Mouse (Mus musculus) ovary, postnatal 36 days (tissue): ENCODE data around the gene Reln.

Source experiments
- DNase-seq: peaks from one replicate; pipeline ENCODE4 v3.0.0; 2022; ENCODE audit warnings: low spot score, mixed read lengths

Gene Reln

GRCm38 (mm10) chr5:22116922-22117321 lies 227.6 kb downstream of the Reln start:
- no peak for DNase-seq

DNA sequence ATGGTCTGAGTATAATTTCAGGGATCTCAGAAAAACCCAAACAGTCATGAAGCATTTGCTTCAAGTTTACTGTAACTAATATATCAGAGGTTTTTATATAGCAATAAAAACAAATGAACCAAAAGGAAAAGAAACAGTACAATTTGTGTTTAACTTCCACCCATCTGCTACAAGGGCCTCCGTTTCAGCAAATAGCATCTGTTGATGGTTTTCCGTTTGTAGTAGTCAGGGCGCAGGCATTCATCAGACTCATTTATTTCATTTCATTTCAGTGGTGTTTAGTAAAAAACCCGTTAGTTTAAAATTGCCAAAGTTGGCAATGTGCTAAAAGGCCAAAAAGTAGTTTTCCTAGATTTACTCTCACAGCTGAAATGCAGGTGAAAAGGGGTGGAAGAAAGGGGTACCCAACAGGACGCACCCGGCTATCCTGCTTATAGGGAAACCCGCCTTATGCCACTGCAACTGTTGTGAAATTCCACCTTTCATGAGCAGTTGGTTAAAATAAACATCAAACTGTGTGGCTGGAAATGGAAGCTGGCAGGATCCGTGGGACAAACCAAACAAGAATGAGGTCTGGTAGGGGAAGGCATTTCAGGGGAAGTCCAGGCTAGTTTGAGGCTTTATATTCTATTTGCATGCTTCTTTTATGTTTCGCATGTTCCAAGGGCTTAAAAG lies 237.6 kb downstream of the Reln start:
- DNase-seq: no peak

GRCm38 (mm10) chr5:22094984-22095383 lies 249.5 kb downstream of the Reln start:
- DNase-seq: no peak

DNA sequence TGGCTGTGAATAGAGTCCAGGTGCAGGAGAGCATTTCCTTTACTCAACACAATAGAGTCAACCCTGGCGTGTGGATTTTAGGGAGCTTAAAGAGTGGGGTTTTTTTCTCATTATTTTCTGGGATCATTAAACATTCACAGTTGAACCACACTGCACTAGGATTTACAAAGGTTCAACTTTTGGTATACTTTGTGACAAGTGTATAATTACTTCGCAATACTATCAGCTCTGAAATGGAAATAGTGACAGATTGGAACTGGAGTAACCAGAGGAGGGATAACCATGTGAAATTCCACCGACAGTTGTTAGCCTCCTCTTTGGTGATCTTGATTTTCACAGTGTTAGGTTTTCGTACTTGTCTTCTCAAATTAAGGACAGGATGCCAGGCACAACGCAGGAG lies 250.5 kb downstream of the Reln start:
- DNase-seq: no peak

- no peak for DNase-seq
These were observed 251.2 kb downstream of the Reln start for GRCm38 (mm10) chr5:22093157-22093865.

DNA sequence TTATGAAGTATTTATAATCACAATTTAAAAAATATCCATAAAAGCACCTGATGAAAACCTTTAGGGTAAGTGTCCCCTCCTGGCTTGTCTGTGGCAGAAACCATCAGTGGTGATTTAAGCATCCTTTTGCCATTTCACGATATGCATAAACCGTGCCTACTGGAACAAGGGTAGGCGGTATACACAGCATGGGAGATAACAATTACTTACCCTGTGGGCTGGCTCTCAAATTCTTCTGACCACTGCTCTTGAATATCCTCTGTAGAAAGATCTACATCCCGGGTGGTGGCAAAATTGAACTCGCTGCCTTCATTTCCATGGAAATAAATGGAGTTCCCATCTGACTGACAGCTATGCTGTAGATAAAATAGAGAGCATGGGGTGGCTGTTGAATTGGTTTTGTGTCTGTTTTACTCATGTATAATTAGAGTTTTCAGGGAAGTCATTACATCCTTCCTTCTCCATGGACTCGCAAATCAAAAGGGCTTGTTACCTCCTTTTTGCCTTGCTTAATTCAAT lies 264.0 kb downstream of the Reln start:
- no peak for DNase-seq

GRCm38 (mm10) chr5:22074971-22075370 lies 269.5 kb downstream of the Reln start:
- no peak for DNase-seq

DNA sequence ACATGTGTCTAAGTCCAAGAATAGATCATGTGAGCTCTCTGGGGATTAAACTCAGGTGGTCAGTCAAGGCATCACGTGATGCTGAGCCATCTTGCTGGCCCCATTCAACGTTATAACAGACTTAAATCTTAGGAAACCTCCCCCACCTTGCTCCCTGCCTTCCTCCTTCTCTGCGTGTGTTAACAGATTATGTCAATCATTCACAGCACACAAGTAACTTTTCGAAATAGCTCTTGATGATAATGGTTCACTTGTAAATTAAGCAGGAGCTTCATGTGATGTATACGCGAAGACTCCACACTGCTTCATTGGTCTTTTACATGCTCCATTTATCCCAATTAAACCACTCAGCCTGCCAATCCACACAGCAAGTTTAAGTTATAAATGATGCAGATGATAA lies 271.9 kb downstream of the Reln start:
- no peak for DNase-seq

GRCm38 (mm10) chr5:22059251-22059650 lies 285.3 kb downstream of the Reln start:
- DNase-seq: no peak

DNA sequence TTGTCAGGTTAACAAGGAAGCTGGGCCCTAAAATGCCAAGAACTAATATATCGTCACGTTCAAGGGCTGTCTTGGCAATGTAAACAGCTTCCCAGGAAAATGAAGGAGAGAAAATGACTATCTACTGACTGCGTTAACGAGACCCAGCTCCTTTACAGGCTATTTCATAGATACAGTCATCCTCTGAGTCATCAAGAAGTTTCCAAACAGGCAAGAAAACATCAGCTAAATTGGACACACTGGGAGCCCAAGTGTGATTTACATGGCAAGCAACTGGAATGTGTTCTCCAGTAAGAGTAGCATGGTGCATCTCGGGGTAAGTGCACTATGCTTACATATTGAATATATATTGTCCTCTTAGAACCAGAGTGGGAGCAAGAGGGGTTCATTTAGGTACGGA lies 302.7 kb downstream of the Reln start:
- DNase-seq: no peak

DNA sequence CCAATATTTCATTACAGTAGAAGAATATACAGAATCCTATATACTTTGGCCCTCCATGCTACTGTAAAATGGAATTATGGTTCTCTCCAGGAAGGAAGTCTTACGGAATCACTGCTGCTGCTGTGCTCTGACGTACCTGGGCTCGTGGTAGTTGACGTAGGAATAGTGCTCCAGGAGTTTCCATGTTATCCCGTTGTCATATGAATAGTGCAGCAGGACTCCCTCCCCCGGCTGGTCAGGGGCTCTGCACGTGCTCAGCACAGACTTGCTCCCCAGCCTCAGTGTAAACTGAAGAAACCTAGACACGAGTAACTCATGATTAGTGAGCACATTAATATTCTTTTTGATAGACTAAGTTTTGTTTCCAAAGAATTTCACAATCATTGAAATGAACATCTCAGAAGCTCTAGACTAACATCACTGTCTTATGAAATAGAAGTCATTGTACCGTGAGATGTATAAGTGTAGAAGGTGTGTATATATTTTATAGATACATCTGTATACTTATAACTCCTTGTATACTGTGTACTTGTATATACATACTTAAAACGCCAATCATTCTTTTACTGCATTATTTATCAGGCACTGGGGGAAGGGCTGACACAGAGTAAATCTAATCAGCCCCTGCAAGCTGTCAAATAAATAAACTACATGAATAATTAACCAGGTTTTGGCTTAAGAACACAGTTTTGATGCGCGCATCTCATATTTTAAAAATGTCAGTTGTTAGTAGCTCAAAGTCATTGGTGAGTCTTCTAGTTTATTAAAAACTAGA lies 304.9 kb downstream of the Reln start:
- DNase-seq: no peak

- DNase-seq: no peak
These were observed 309.3 kb downstream of the Reln start for GRCm38 (mm10) chr5:22035201-22035600.

- no peak for DNase-seq
These were observed 311.5 kb downstream of the Reln start for GRCm38 (mm10) chr5:22033039-22033438.

DNA sequence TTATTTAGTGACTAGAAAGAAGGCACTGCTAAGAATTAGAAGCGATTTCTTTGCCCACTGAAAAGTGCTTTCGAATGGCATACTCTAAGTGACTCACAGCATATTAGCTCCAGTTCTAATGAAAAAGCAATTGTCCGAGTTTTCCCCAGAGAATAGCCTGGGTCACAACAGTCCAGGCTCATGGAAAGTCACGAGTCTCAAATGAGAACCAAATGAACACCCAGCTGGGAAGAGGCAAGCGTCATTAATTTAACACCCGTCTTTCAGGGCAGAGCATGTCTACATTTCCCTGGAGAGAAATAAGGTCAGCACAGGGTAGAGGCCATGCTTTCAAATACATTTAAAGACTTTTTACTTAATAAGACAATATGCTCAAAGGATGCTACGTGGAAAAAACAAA lies 312.8 kb downstream of the Reln start:
- no peak for DNase-seq

DNA sequence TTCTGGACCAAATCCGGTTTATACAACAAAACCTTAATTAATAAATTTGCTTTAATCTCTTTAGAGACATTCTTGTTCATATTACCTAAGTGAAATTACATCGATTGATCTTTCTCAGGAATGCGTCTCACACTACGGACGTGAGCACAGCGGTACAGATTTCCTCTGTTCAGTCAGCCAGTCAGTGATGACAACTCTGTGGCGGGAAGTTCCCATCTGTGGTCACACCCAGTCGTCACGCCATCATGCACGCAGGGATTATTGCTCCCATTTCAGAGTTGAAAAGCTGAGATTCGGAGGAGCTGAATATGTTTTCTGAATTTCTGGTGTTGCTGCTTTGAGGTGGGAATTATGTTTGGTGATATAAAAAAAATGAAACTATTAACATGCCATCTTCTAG lies 316.1 kb downstream of the Reln start:
- no peak for DNase-seq

- no peak for DNase-seq
These were observed 317.1 kb downstream of the Reln start for GRCm38 (mm10) chr5:22027240-22027875.

GRCm38 (mm10) chr5:22025746-22026145 lies 318.8 kb downstream of the Reln start:
- no peak for DNase-seq

- DNase-seq: no peak
These were observed 320.4 kb downstream of the Reln start for GRCm38 (mm10) chr5:22024108-22024507.

DNA sequence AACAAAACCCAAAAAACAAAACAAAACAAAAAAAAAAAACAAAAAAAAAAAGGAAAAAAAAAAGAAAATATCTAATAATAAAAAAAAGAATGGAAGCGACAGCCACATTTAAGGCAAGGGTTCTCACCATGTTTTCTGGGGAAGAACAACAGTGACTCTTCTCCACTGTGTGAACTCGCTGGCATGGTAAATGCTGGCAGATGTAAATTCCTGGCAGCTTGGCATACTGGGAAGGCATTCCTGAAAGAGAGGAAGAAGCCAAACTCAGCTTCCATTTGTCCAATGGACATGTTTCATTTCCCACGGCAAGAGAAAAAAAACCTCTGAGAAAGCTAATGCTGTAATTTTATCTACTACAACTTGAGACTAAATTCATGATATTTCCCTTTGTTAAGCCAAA lies 326.6 kb downstream of the Reln start:
- DNase-seq: no peak

- no peak for DNase-seq
These were observed 330.0 kb downstream of the Reln start for GRCm38 (mm10) chr5:22014459-22014858.

DNA sequence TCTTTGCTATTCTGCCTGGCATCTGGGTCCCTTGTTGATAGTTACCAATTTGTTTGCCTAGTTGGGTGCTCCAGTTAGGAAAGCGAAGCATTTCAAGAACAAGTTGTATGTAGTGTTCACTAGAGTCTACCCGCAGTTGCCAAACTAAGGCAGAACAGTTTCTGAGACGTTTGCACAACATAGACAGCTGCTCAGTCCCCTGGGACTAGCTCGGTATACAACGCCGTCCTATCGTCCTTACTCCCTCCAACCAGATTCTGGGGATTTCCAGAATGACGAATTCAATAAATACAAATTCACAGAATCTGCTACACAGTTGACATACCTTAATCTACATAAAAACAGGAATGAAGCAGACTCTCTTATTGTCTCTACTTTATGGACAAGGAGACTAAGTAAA lies 335.4 kb downstream of the Reln start:
- no peak for DNase-seq

- no peak for DNase-seq
These were observed 337.0 kb downstream of the Reln start for GRCm38 (mm10) chr5:22007304-22008059.
